Mouse (Mus musculus) splenic B cell, adult 2 months (primary cell): ENCODE data around the gene Zbtb3.

Experiments
- DNase-seq: peaks from one replicate; pipeline ENCODE4 v3.0.0-alpha.2; 2011; ENCODE audit warnings: low read depth, low spot score
- H3K27me3 ChIP-seq: 2 replicates; pipeline ENCODE4 v1.6.1; 2012; ENCODE audit warnings: mild to moderate bottlenecking, low read length, moderate library complexity, mixed read lengths; ENCODE audit not compliant: control insufficient read depth, poor library complexity, insufficient read depth, severe bottlenecking
- H3K36me3 ChIP-seq: 2 replicates; pipeline ENCODE4 v1.6.1; 2012; ENCODE audit warnings: mild to moderate bottlenecking, low read length, moderate library complexity, mixed read lengths; ENCODE audit not compliant: control insufficient read depth, poor library complexity, insufficient read depth, severe bottlenecking

Zbtb3 gene

GRCm38 (mm10) chr19:8786008-8786781, 16.2 kb upstream of the Zbtb3 start, which contains the start of gene Taf6l:
TSS of gene Taf6l (minus strand) at chr19:8786417.
- Histone ChIP-seq H3K27me3 (no peaks in the 10 kb centered on the region), H3K36me3 (no peaks in the 10 kb centered on the region)
- DNase-seq: peak; percentile 97

DNA sequence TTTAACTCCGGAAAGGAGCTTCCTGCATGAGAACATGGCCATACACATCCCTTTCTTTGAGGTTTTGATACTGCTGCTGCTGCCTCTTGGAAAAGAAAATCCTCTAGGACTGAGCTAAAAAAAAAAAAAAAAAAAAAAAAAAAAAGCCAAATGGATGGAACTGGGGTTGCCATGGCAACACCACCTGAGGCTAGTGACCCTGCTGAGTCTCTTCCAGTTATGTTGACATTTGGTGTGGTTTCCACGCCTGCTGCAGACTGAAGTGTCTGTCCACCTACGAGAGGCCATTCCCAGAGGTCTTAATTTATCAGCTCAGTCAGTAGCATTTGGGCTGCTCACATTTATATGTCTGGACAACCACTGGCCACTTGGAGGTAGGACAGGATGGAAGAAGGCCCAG, 13.8 kb upstream of the Zbtb3 start:
- Histone ChIP-seq H3K27me3 (no peaks in the 10 kb centered on the region), H3K36me3 (peaks cover 12% of the 10 kb centered on the region)
- DNase-seq: no peak

DNA sequence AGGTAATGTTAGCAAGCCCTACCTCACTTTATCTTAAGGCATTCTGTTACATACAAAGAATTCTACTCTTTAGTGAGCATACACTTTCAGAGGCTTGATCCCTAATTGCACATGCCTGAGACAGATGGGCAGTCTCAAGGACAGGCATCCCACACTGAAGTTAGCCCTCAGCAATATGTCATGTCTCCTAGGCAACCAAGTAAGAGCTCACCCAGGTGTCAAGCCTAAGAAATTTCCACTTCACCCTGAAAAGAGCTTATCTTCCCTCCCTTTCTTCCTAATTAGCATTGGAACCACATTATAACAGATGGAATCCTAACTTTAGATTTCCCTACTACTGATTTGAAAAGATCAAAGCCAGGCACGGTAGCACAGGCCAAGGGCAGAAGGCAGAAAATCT, 13.2 kb upstream of the Zbtb3 start:
- H3K27me3 ChIP-seq: no peaks in the 10 kb centered on the region
- DNase-seq: no peak
- peaks cover 17% of the 10 kb centered on the region for H3K36me3 ChIP-seq

DNA sequence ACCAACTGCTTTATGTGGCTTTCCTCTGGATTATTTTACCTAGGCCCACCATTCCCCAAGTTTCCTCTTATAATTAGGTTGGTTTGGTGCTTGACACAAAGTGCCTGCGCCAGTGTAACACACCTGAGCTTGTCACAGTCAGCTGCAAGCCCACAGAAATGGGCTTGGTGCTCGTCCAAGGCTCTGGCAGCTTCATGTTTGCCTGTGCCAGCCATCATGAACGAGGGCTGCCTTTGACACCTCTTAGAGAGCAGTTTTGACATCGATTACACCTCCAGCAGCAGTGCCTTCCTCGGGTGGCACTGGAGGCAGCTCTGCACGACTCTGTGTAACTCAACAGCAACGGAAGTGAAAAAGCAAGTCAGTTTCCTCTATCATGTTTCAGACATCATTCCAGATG, 12.2 kb upstream of the Zbtb3 start:
- Histone ChIP-seq H3K36me3 (peaks cover 24% of the 10 kb centered on the region), H3K27me3 (no peaks in the 10 kb centered on the region)
- DNase-seq: no peak

GRCm38 (mm10) chr19:8798264-8798946, 4.0 kb upstream of the Zbtb3 start, which contains the start of gene Polr2g:
TSS of gene Polr2g (minus strand) at chr19:8798577.
- peak; percentile 93 for DNase-seq
- peaks cover 17% of the 10 kb centered on the region for H3K36me3 ChIP-seq

DNA sequence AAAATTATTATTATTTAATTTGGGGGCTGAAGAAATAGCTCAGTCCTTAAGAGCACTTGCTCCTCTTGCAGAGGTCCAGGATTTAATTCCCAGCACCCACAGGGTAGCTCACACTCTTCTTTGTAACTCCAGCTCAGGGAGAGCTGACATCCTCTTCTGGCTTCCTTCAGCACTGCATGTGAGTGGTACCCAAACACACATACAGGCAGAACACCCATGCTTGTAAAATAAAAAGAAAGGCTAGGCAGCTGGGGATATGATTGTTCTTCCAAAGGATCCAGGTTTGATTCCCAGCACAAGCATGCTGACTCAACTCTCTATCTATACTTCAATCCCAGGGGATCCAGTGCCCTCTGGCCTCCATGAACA, 3.4 kb upstream of the Zbtb3 start:
- no peak for DNase-seq
- Histone ChIP-seq H3K36me3 (peaks cover 11% of the 10 kb centered on the region; the same call in 1 of the 2 replicates), H3K27me3 (no peaks in the 10 kb centered on the region)

More at GRCm38 (mm10) chr19:8798264-8798946, 4.0 kb upstream of the Zbtb3 start, which contains the start of gene Polr2g:
- no peaks in the 10 kb centered on the region for H3K27me3 ChIP-seq

- DNase-seq: no peak
- Histone ChIP-seq H3K27me3 (no peaks in the 10 kb centered on the region), H3K36me3 (no peaks in the 10 kb centered on the region)
These were observed 937 bp downstream of the Zbtb3 start for GRCm38 (mm10) chr19:8803204-8803780.

DNA sequence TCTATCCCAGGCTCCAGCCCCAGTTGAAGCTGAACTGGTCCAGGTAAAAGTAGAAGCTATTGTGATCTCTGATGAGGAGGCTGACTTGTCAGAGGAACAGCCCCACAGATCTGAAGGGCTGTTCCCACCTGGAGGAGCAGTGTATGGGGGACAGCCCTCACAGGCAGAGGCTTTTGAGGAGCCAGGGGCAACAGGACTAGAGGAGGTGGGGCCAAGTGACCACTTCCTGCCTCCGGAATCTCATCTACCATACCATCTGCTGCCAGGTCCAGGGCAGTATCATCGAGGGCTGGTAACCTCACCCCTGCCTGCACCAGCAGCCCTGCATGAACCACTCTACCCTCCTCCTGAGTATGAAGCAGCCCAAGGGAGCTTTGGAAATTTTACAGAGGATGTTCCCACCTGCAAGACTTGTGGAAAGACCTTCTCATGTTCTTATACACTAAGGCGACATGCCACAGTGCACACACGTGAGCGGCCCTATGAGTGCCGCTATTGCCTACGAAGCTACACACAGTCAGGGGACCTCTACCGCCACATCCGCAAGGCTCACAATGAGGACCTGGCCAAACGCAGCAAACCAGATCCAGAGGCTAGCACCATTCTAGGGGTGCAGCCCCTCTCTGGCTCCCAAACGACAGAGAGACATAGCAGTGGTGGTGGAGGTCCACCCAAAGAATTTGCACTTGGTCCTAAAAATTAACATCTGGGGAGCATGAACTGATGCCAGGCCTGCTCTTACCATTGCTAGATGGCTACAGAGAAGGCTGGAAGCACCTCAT, 1.7 kb downstream of the Zbtb3 start:
- no peak for DNase-seq

DNA sequence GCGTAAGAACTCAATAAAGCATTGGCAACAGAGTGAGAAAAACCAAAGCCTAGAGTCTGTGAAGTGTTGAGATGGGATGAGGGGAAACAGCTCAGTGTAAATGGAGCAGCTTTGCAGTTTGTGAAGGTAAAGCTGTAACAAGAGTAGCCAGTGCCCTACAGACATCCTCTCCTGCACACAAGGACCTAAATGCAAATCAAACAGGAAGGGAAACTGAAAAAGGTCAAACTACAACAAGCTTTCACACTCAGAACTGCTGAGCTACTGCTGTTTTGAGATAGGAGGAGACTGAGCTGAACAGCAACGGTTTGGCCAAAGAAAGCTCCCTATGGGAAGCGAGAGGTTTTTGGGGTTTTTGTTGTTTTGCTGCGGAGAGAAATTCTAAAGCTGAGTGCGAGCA, 4.5 kb downstream of the Zbtb3 start:
- Histone ChIP-seq H3K36me3 (peaks cover 3% of the 10 kb centered on the region), H3K27me3 (no peaks in the 10 kb centered on the region)
- peak; percentile 65 for DNase-seq

More for the DNA sequence above, 1.7 kb downstream of the Zbtb3 start:
- Histone ChIP-seq H3K27me3 (no peaks in the 10 kb centered on the region), H3K36me3 (no peaks in the 10 kb centered on the region)

DNA sequence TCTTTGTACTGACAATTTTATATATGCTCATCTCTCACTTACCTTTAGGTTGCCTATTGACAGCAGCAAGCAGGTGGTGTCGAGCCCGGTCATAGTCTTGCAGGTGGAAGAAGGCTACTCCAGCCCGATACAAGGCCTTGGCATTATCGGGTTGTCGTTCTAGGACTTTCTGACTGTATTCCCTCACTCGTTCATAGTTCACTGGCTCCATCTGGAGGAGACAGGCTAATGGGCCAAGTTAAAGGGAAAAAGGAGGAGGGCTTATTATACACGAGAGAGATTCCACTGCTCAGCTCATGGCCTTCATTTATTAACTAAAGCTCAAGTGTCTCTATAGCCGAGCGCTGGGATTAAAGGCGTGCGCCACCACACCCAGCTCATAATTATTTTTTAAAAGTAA, 13.5 kb downstream of the Zbtb3 start:
- Histone ChIP-seq H3K27me3 (no peaks in the 10 kb centered on the region), H3K36me3 (peaks cover 12% of the 10 kb centered on the region; the same call in 1 of the 2 replicates)
- DNase-seq: no peak

- peaks cover 12% of the 10 kb centered on the region; the same call in 1 of the 2 replicates for H3K36me3 ChIP-seq
- H3K27me3 ChIP-seq: no peaks in the 10 kb centered on the region
- DNase-seq: no peak
These were observed 14.6 kb downstream of the Zbtb3 start for GRCm38 (mm10) chr19:8817001-8817400.

GRCm38 (mm10) chr19:8818301-8818798, 16.0 kb downstream of the Zbtb3 start:
- no peak for DNase-seq
- H3K27me3 ChIP-seq: no peaks in the 10 kb centered on the region
- peaks cover 6% of the 10 kb centered on the region for H3K36me3 ChIP-seq

GRCm38 (mm10) chr19:8818801-8819595, 16.6 kb downstream of the Zbtb3 start, which contains the start of gene Ttc9c:
TSS of gene Ttc9c (minus strand) at chr19:8819333.
- DNase-seq: peak; percentile 95
- Histone ChIP-seq H3K27me3 (no peaks in the 10 kb centered on the region), H3K36me3 (peaks cover 7% of the 10 kb centered on the region)
